Mouse (Mus musculus) erythroblast, embryonic 14.5 days (primary cell): ENCODE results near the gene Wiz.

ENCODE experiments used
- GATA1 ChIP-seq: IDR thresholded peaks from 2 replicates; pipeline ENCODE4 v1.6.1; 2012; ENCODE audit warnings: low read length, inconsistent platforms, mixed read lengths
- TAL1 ChIP-seq: IDR thresholded peaks from 3 replicates; pipeline ENCODE4 v1.6.1; 2012; ENCODE audit warnings: low read length, inconsistent platforms, mixed read lengths

- TF ChIP-seq GATA1 (no peak), TAL1 (no peak)
Measured at GRCm38 (mm10) chr17:32359928-32360327, 29.3 kb downstream of the Wiz start.
